Mouse (Mus musculus): Measurements from ENCODE around the gene Bcar1.

GRCm38 (mm10) chr8:111728481-111728880 is 15.1 kb downstream of the Bcar1 start:
- no peak for TF ChIP-seq CTCF (IDR thresholded peaks at IDR 0.05; ENCODE audit: low read depth)
- TF ChIP-seq EP300 (IDR thresholded peaks at IDR 0.05; ENCODE audit: low read depth): no peak
